Mouse (Mus musculus): ENCODE measurements around the gene Pla2g2f.

The Pla2g2f gene

GRCm38 (mm10) chr4:138718586-138719263, 38.7 kb downstream of the Pla2g2f start:
- no peak for DNase-seq (ENCODE audit: low spot score in 2 of 2)

GRCm38 (mm10) chr4:138716697-138717096, 40.7 kb downstream of the Pla2g2f start:
- no peak for DNase-seq (ENCODE audit: low spot score in 2 of 2)

GRCm38 (mm10) chr4:138714186-138714585, 43.2 kb downstream of the Pla2g2f start:
- no peak for DNase-seq (ENCODE audit: low spot score in 2 of 2)

- no peak for DNase-seq (ENCODE audit: low spot score in 2 of 2)
These were observed 44.8 kb downstream of the Pla2g2f start for GRCm38 (mm10) chr4:138712621-138713020.

GRCm38 (mm10) chr4:138712096-138712495, 45.3 kb downstream of the Pla2g2f start:
- DNase-seq (ENCODE audit: low spot score in 2 of 2): no peak

- DNase-seq (ENCODE audit: low spot score in 2 of 2): no peak
These were observed 46.2 kb downstream of the Pla2g2f start for GRCm38 (mm10) chr4:138711051-138711820.

- DNase-seq (ENCODE audit: low spot score in 2 of 2): no peak
These were observed 46.8 kb downstream of the Pla2g2f start for GRCm38 (mm10) chr4:138710633-138711032.

- no peak for DNase-seq (ENCODE audit: low spot score in 2 of 2)
These were observed 47.5 kb downstream of the Pla2g2f start for GRCm38 (mm10) chr4:138709944-138710343.

GRCm38 (mm10) chr4:138709246-138709645, 48.2 kb downstream of the Pla2g2f start:
- no peak for DNase-seq (ENCODE audit: low spot score in 2 of 2)

GRCm38 (mm10) chr4:138708636-138709035, 48.8 kb downstream of the Pla2g2f start:
- peak; percentile 41 to 53 for DNase-seq (ENCODE audit: low spot score in 2 of 2)

GRCm38 (mm10) chr4:138706620-138707019, 50.8 kb downstream of the Pla2g2f start:
- no peak for DNase-seq (ENCODE audit: low spot score in 2 of 2)

GRCm38 (mm10) chr4:138704169-138704568, 53.3 kb downstream of the Pla2g2f start:
- no peak for DNase-seq (ENCODE audit: low spot score in 2 of 2)

GRCm38 (mm10) chr4:138703591-138703990, 53.8 kb downstream of the Pla2g2f start:
- no peak for DNase-seq (ENCODE audit: low spot score in 2 of 2)

- DNase-seq (ENCODE audit: low spot score in 2 of 2): no peak
These were observed 54.9 kb downstream of the Pla2g2f start for GRCm38 (mm10) chr4:138702528-138702927.

- DNase-seq (ENCODE audit: low spot score in 2 of 2): no peak
These were observed 55.4 kb downstream of the Pla2g2f start for GRCm38 (mm10) chr4:138702031-138702430.

- DNase-seq (ENCODE audit: low spot score in 2 of 2): no peak
These were observed 56.3 kb downstream of the Pla2g2f start for GRCm38 (mm10) chr4:138701111-138701510.
